Mouse (Mus musculus) retina, postnatal 1 day (tissue): ENCODE results near the gene Eml1.
"Not testable (repeated sequence)": the region's sequence is repeated elsewhere in the genome, so short reads cannot be mapped to it uniquely, and the experiment has no call there.

Experiments
- DNase-seq: peaks from one replicate; pipeline ENCODE4 v3.0.0-alpha.2; 2012

Gene Eml1

DNA sequence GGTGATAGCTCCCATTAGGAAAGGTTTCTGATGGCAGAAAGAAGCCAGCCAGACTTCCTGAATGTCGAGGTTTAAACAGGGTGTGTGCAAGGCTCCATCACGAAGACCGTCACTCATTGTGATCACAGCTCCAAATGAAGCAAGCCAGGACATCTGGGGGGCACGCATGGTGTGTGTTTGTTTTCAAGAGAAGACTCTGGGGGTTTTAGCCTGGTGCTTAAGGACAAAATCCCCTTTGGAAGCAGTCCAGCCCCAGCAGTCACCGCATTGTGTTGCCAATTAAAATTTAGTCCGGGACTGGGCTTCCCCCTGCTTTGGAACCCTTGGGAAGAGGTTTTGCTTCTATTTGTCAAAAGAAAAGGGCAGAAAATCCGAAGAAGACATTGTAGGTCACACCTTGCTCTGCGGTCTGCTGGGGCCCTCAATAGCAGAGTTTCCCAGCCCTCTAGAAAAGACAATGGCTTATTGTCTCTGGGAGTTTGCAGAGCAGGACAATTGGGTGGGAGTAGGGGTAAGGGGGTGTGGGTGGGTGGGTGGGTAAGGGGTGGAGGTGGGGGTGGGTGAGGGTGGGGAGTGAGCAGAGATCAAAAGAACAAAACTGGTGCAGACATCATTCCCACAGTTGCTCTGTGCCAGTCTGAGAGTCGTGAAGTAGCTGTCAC is 110.1 kb downstream of the Eml1 start:
- peak; percentile 89 for DNase-seq

DNA sequence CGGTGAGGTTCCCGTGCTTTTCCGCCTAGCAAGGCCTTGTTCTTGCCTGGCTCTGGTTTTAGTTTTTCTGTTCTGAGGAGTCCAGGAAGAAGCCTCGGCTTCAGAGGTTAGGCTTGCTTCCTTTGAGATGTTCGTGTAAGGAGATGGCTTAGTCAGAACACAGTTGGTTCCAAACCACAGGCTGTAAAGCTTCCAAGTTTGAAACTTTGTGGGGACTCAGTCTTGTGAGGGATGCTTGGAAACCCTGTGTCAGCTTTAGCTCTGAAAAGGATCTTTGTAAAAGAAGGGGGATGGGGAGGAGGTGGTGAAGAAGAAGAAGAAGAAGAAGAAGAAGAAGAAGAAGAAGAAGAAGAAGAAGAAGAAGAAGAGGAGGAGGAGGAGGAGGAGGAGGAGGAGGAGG is 118.3 kb downstream of the Eml1 start:
- DNase-seq: no peak

DNA sequence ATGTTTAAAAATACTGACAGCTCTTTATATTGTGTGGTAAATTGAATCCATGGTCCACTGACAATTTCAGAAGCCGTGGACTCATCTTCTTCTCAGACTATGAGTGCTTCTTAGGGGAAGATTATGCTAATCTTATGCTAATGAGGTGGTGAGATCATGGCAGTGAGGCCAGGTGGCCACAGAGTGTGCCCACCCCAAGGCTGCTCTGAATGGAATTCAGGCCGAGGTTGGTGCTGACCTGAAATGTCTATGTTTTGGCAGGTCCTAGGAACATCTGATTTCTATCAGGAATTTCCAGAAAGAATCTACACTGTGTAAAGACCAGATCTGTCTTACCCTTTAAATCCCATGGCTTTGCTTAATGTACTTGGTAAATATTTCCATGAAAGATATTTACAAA is 119.0 kb downstream of the Eml1 start:
- DNase-seq: peak; percentile 66

DNA sequence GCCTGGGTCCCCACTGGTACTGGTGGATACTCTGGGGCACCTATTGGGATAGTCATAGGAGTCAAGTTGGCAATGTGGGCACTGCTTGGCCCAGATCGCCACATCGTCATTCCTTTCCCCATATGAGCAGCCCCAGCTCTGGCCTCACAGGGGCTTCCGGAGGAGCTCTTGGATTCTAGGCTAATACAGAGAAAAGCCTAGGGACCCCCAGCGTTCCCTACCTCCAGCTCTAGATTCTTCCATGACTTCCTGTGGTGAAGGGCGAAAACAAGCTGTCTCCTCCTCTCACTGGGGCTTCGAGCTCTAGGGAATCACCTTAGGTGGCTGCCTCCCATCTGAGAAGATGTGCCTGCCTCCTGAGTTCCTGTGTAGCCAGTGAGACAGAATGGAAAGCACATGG is 119.6 kb downstream of the Eml1 start:
- no peak for DNase-seq

DNA sequence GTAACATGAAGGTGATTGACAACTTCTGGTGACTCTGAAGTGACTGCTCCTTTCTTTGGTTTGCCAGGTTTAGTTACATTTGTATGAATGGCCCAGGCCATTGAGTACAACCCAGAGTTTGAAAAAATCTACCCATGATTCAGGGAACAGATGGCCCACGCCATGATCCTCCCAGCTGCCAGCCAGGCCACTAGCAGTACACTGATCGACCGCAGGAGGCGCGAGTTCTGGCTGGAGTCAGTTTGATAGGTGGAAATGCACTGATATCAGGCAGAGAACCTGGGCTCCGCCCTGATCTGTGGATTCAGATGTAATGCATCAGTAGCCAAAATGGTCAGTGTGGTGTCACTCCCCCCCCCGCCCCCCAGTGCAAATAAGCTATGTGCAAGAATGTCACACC is 120.2 kb downstream of the Eml1 start:
- DNase-seq: peak; percentile 77

DNA sequence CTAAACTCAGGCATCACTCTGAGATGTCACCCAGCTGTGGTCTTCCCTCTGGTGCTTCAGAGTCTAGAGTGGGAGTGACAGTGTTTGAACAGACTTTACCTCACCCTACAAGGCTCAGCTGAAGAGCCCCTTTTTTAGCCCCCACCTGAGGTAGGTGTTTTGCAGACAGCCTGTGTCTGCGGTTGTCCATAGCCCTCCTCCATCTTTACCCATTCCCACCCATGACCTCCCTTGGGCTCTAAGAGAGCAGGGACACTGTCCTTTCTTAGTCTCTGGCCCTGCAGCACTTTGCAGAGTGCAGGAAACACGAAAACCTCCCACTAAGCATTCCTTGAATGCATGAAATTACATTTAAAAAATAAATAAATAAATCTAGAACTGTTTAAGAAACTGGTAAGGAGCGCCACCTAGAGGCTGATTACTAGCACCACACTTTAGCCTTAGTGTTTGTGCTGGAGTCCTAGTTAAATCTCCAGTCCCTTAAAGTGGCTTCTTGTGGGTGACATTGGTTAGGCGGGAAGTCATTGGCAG is 123.3 kb downstream of the Eml1 start:
- DNase-seq: peak; percentile 85

DNA sequence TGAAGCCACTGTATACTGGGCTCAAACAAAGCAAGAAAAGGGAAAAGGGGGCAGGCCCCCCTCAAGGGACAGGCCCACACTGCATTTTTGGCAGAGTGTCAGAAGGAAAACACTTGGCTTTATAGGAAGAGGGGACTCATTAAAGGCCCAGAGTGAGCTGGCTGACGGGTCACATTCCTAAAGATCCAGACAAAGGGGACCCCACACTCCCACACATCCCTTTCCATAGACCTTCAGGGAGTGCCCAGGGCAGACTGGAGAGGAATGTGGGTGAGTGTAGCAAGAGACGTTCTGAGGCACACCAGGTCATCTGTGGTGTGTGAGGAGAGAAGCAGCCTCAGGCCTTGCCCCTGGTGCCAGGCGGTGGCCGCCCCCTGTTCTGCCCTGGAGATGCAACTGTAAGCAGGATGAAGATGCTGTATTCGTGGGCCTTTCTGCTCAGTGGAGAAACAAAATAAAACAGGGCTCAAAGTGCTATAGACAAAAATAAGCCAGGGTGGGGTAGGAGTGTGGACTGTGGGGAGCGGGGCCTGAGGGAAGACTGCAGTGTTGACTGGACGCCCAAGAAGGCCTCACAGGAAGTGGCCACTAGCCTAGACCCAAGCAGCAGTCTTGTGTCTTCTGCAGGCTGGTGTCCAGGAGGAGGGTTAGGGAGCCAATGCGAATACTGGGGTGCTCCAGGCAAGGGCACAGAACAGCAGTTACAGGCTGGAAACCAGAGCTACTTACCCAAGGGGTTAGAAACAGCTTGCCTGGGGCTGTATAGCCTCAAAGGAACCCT is 124.9 kb downstream of the Eml1 start:
- DNase-seq: no peak

DNA sequence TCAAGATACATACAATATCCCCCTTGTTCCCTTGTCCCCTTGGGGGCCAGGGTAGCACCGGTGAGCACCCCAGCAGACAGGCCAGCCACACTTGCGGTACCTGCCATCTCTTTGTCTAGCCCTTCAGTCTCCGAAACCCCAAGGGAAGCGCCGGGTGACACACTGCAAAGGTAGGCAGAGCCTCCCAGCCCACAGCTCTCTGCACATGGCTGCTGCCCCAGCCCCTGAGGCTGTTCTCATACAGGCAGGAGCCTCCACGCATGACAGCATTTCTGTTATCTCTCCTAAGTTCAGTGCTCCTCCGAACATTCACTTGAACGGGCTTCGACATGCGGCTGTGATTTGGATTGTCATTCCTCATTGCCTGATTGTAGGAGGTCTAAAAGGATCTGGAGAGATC is 132.3 kb downstream of the Eml1 start:
- DNase-seq: peak; percentile 43

DNA sequence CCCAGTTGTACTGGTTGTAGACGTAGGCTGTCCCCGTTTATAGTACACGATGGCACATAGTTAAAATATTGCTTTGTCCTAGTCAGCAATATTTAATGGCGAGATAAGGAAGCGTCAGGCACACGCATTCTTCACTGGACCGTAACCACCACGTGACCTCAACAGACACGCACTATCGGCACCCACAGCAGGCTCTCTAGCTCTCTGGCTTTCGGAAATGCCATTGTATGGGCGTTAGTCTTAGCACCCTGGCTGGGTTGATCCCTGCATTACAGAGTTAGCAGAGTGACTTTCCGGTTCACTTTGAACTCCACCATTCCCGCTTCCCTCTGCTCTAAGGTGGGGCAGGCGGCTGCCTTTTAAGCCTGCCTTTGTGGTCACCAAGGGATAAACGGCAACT is 132.8 kb downstream of the Eml1 start:
- no peak for DNase-seq

DNA sequence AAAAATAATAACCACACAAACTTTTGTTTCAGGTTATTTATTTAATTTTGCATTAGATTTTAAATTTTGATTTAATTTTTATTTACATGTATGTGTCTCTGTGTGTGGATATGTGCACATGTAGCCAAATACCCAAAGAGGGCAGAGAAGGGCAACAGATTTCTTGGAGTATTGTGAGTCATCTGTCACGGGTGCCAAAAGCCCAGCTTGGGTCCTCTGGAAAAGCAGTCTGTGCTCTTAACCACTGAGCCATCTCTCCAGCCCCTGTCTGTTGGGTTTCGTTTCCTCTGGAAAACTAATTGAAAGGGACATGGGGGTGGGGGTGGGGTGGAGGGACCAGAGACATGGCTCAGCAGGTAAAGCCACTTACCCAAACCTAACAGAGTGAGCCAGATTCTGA is 135.1 kb downstream of the Eml1 start:
- no peak for DNase-seq

DNA sequence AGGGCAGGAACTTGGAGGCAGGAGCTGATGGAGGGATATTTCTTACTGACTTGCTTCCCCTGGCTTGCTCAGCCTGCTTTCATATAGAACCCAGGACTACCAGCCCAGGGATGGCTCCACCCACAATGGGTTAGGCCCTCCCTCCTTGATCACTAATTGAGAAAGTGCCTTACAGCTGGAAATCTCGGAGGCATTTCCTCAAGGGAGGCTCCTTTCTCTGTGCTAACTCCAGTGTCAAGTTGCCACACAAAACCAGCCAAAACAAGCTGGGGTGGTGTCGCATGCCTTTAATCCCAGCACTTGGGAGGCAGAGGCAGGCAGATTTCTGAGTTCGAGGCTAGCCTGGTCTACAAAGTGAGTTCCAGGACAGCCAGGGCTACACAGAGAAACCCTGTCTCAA is 136.3 kb downstream of the Eml1 start:
- DNase-seq: not testable (repeated sequence)

DNA sequence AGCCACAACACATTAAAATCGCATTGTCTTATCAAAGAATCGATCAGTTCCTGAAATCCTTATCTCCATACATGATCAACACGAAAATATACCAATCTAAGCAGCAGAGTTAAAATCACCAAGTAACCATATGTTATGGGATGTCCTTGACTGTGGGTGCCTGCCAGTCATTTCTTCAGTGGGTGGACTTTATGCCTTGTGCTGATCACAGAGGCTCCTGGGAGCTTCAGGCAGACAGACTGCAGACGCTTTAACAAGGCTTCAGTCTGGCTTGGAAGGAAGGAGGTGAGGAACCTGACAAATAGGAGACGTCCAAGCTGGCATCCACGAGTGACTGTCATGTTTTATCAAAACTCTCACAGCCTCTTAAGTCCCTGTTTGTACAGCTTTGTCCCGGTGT is 139.8 kb downstream of the Eml1 start:
- DNase-seq: no peak

DNA sequence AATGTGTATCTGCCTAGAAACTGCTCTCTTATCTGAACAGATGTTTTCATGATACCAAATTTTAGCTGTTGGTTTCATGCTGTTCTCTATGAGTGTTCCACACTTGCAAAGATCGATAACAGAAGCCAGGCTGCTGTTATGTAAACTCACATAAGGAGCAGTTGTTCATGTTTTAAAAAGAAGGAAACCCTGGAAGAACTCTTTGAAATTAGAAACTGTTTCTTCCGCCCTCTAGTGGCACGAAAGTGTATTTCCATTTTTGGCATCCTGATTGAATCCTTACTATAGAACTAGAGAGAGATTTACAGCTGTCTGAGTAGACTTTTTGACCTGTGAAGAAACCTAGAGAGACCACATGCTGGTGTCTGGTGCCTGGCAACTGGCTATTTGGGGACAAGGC is 140.3 kb downstream of the Eml1 start:
- DNase-seq: peak; percentile 71

DNA sequence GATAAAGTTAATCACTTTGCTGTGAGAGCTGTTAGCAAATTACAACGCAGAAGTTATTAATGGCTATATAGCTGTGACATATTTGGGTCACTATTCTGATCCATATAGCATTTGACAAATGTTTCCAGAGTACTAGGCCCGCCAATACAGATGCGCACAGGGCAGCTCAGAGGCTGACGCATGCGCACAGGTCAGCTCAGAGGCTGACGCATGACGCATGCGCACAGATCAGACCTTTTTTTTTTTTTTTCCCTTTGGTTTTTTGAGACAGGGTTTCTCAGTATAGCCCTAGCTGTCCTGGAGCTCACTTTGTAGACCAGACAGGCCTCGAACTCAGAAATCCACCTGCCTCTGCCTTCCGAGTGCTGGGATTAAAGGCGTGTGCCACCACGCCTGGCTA is 144.7 kb downstream of the Eml1 start:
- DNase-seq: no peak

DNA sequence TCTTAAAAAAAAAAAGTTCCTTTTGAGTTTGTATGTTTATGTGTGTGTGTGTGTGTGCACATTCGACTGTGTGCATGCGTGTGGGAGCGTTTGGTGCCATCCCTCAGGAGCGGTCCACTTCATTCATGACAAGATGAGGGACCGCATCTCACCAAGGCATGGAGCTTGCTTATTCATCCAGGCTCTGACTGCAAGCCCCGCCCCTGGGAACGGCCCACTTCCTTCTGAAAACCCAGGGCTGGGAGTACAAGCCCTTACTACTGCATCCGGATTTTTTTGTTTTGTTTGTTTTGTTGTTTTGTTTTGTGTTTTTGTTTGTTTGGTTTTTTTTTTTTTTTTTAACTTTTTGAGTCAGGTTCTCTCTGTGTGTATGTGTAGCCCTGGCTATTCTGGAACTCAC is 148.6 kb downstream of the Eml1 start:
- DNase-seq: no peak

DNA sequence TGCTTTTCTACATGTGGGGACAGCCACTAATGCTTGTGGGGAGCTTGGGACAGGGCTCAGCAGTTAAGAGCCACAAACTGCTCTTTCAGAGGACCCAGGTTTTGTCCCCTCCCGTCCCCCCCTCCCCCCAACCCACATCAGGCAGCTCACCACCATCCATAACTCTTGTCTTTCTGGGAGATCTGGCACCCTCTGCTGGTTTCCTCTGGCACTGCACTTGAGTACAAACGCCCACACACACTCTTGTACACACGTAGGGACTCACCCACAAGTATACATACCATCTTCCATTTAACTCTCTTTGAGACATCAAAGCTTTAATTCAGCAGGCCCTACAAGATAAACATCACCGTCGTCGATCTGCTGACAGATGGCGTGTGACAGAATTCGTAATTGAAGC is 158.5 kb downstream of the Eml1 start:
- DNase-seq: peak; percentile 85

DNA sequence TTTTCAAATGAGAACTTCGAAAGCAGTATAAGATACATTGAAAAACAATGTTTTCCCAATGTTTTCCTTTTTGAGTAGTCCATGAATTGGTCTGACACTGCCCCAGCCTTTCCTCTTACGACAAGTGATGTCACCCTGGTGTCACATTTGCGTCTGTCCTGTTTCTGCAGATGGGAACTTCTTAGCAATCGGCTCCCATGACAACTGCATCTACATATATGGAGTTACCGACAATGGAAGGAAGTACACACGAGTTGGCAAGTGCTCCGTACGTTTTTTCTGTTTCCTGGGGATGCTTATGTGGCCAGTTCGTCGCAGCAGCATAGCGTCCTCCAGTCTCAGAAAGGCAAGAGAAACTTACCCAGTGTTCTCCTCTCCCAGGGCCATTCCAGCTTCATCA is 163.7 kb downstream of the Eml1 start:
- DNase-seq: no peak

DNA sequence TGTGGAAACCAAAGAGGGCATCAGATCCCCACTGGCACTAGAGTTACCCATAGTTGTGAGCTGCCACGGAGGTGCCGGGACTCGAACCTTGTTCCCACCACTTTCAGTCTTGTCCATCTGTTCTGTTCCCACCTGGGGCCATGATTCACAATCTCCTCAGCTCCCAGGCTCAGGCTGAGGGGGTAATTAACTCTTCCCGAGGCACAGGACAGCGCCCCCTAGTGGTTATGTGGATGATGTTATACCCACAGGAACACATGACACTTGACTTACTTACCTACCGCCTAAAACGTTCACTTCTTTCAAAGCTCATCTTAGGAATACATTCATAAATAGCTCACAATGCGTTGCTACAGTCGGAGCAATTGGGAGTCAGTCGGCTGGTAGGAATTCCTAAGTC is 165.7 kb downstream of the Eml1 start:
- DNase-seq: peak; percentile 64

DNA sequence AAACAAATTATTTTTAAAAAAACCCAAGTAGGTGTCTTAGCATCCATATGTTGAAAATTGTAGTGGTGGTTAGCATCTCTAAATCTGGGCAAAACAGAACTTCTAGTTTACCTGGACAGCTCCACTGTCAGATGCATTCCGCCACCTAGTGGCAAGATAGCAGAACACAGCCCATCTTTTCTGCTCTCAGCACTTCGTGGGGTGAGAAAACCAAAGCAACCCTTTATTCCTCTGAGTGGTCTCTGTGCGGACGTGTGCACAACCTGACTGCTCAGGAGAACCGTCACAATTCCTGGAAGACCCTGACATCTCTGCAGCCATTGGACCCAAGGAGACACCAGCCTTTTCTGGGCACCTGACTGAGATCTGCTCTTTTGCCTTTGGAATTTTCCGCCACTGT is 170.3 kb downstream of the Eml1 start:
- DNase-seq: peak; percentile 75

DNA sequence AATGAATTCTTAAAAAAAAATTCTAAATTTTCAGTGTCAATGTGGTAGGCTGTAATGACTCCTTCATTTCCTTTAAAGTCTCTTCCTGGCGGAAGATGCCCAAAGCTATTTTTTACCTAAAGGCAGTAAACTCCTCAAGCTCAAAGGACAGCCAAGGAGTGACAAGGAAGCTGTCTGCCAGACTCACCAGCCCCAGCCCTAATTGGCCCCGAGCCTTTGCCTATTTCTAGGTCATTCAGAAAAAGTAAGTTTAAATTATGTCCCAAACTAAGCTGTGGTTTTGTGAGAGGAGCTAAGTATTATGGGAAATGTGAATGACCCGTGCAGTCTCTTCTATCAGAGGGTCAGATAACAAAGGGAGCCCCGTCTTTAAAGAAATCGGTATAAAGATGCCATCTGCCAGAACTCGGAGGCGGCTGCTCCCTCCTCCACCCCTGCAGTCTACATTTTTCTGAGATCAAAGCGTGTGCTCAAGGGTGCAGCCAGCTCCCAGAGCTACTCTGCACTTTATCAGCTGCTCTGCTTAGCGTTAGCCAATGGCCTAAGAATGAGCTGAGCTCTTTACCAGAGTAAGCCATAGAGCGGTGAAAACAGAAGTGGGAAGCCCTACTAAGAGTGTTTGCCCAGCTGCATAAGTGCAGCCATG is 175.9 kb downstream of the Eml1 start:
- DNase-seq: peak; percentile 68

DNA sequence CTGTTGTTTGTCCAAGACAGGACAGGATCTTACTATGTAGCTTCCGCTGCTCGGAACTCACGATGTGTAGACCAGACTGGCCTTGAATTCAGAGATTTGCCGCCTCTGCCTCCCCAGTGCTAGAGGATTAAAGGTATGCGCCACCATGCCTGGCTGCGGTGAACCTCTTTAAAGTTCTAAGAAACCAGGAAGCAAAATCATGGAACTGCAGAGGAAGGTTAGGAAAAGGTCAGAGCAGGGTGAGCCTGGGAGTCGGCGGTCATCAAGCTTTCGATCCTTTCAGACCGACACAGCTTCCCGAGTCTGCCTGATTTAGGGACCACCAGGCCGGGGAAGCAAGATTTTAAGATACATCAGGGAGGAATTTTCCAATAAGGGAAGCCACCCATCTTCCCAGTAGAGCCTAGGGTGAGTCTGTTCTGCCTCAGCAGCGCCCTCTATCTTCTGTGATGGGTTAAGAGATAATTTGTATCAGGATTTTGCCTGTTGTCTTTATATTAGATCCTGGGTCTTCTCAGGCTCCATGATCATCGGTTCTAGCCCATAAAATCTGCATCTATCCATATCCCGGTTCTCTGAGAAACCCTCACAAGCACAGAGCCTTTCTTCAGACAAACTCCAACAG is 176.6 kb downstream of the Eml1 start:
- peak; percentile 42 for DNase-seq

DNA sequence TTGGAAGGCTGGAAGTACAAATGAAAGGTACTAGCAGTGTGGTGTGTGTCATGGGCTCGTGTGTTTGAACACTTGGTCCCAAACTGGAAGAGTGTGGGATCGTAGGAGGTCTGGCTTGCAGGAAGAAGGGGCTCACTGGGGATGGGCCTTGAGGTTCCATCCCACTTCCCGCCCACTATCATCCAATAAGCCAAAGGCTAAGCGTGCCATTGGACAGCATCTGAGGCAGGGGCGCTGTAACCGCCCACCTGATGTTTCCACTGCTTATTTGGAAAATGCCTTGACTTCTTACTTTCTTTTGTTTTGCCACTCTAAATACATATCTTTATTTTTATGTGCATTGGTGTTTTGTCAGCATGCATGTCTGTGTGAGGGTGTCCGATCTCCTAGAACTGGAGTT is 181.0 kb downstream of the Eml1 start:
- no peak for DNase-seq

DNA sequence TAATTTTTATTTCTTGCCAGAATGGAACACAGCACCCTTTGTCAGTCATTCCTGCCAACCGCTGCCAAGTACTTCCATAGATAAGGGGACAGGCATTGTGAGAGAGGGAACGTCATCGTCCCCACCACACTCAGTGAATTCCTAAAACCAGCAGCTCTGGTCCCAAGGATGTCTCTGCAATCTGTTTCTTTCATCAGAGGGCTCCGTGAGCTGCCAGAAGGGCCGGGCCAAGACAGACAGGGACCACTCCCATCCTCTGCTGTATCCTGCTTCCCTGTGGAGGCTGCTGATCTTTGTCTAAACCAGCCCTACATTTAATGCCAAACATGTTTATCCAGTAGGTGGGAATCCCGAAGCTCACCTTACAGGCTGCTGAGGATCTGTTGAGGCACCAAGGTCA is 182.3 kb downstream of the Eml1 start:
- DNase-seq: no peak
